Comparison of ENCODE assay signal across 24 mouse cellular contexts in genomic region chr11:51493421-51493820, GRCm38 (mm10).
DNase-seq lines count a peak whose midpoint lies in the region; ATAC-seq and TF ChIP-seq lines count a peak whose summit lies in the region.
"Had no signal": no experiment of that assay in that cellular context is flagged by ENCODE, and none has a peak within 500 bp of the region (broad histone marks: within the 10 kb centered on the region; RNA-seq: fewer than 3 reads in every experiment).

No protein-coding gene starts in this region.

- TF ChIP-seq EP300 in liver, postnatal 0 days (IDR thresholded peaks at IDR 0.05; ENCODE audit: low read depth) = no peak
- no peak for TF ChIP-seq EP300 in lung, postnatal 0 days (IDR thresholded peaks at IDR 0.05)

- H3K9me3 ChIP-seq in liver, postnatal 0 days (ENCODE audit: low read length) = no peaks in the 10 kb centered on the region
- no peaks in the 10 kb centered on the region for H3K9me3 ChIP-seq in lung, postnatal 0 days (ENCODE audit: low read length)
- H3K9me3 ChIP-seq: hindbrain, embryonic 13.5 days had no signal

- peak; percentile 28 to 52 for DNase-seq in cerebellum, postnatal 10 days
- DNase-seq in cerebellum, adult 8-10 months = no peak
- DNase-seq in liver, adult 2 months (ENCODE audit: extremely low read depth, low read depth, low spot score) = peak; percentile 79
- no peak for DNase-seq in liver, postnatal 0 days
- DNase-seq in layer of hippocampus, postnatal 10 days (ENCODE audit: low spot score in 2 of 2) = peak; percentile 19 to 38
- no peak for DNase-seq in lung, postnatal 0 days (ENCODE audit: low spot score)
- no peak for DNase-seq in thymus, postnatal 14 days
- DNase-seq: cerebellum, adult 11 months; cerebellum, adult 9-11 months; gastrocnemius, postnatal 36 days; heart, adult 2 months; heart, postnatal 4 days; kidney, postnatal 14 days; lung, adult 2 months; lung, postnatal 14 days; midbrain, embryonic 14.5 days; thymus, adult 2 months had no signal

- no peak overlapping the region for H3K4me2 ChIP-seq in liver, postnatal 0 days (ENCODE audit: low read depth, low read length)
- no peak overlapping the region for H3K4me2 ChIP-seq in lung, postnatal 0 days (replicated peaks; ENCODE audit: low read depth, low read length)
- H3K4me2 ChIP-seq: heart, embryonic 12.5 days; hindbrain, embryonic 13.5 days had no signal

- H3K27ac ChIP-seq in liver, adult 2 months (replicated peaks; ENCODE audit: insufficient read depth, low read depth, low read length) = no peak overlapping the region
- no peak overlapping the region for H3K27ac ChIP-seq in liver, postnatal 0 days (ENCODE audit: low read depth)
- no peak overlapping the region for H3K27ac ChIP-seq in lung, postnatal 0 days (ENCODE audit: low read length)
- H3K27ac ChIP-seq: gastrocnemius, adult 2 months; heart, adult 2 months; hindbrain, embryonic 13.5 days; left cerebral cortex, adult 2 months had no signal

- H3K36me3 ChIP-seq in liver, adult 2 months (ENCODE audit: control insufficient read depth, insufficient read depth, low read length) = no peaks in the 10 kb centered on the region
- no peaks in the 10 kb centered on the region for H3K36me3 ChIP-seq in liver, postnatal 0 days (replicated peaks; ENCODE audit: insufficient read depth, low read length)
- no peaks in the 10 kb centered on the region for H3K36me3 ChIP-seq in lung, postnatal 0 days (ENCODE audit: insufficient read depth, low read length)
- H3K36me3 ChIP-seq: heart, embryonic 12.5 days; hindbrain, embryonic 13.5 days had no signal

- H3K79me2 ChIP-seq in liver, adult 2 months (ENCODE audit: control insufficient read depth, insufficient read depth, low read length) = no peaks in the 10 kb centered on the region

- no peak overlapping the region for H3K9ac ChIP-seq in liver, adult 2 months (ENCODE audit: low read depth, low read length)
- no peak overlapping the region for H3K9ac ChIP-seq in liver, postnatal 0 days (replicated peaks)
- no peak overlapping the region for H3K9ac ChIP-seq in lung, postnatal 0 days (replicated peaks; ENCODE audit: low read depth)
- H3K9ac ChIP-seq: heart, embryonic 12.5 days; hindbrain, embryonic 13.5 days had no signal

- TF ChIP-seq POLR2A in liver, adult 2 months (IDR thresholded peaks at IDR 0.05; ENCODE audit: extremely low read depth, insufficient read depth, low read length) = no peak

- H3K4me1 ChIP-seq in liver, adult 2 months (ENCODE audit: control insufficient read depth, insufficient read depth, low read length) = peaks cover 8% of the 10 kb centered on the region
- no peaks in the 10 kb centered on the region for H3K4me1 ChIP-seq in liver, postnatal 0 days (ENCODE audit: insufficient read depth)
- H3K4me1 ChIP-seq in lung, postnatal 0 days (ENCODE audit: insufficient read depth, low read depth, low read length) = no peaks in the 10 kb centered on the region
- H3K4me1 ChIP-seq: heart, embryonic 12.5 days had no signal

- ATAC-seq in liver, postnatal 0 days = no peak
- ATAC-seq in lung, postnatal 0 days = no peak
- ATAC-seq: forebrain, embryonic 16.5 days; intestine, postnatal 0 days had no signal

- WGBS in liver, adult 2 months = 41% methylated on average over 4 of the region's 4 CpGs
- 70% methylated on average over 4 of the region's 4 CpGs for WGBS in liver, postnatal 0 days (ENCODE audit: insufficient replicate concordance)
- WGBS in lung, postnatal 0 days = 68% methylated on average over 4 of the region's 4 CpGs

- H3K4me3 ChIP-seq in liver, adult 2 months (ENCODE audit: insufficient read depth, low read depth, low read length) = no peak overlapping the region
- no peak overlapping the region for H3K4me3 ChIP-seq in liver, postnatal 0 days (ENCODE audit: low read depth, low read length)
- H3K4me3 ChIP-seq in lung, postnatal 0 days (ENCODE audit: low read depth, low read length) = no peak overlapping the region
- H3K4me3 ChIP-seq: erythroblast, embryonic 14.5 days; gastrocnemius, adult 2 months; heart, adult 2 months; heart, embryonic 12.5 days; hindbrain, embryonic 13.5 days; left cerebral cortex, adult 2 months had no signal

- no peak for TF ChIP-seq CTCF in liver, adult 2 months (IDR thresholded peaks at IDR 0.05; ENCODE audit: low read depth, low read length)
- no peak for TF ChIP-seq CTCF in liver, postnatal 0 days (IDR thresholded peaks at IDR 0.05; ENCODE audit: low read depth)
- no peak for TF ChIP-seq CTCF in lung, postnatal 0 days (IDR thresholded peaks at IDR 0.05)

- H3K27me3 ChIP-seq in liver, adult 2 months (ENCODE audit: control insufficient read depth, insufficient read depth, low read length) = no peaks in the 10 kb centered on the region
- H3K27me3 ChIP-seq in liver, postnatal 0 days (ENCODE audit: insufficient read depth, low read length) = no peaks in the 10 kb centered on the region
- H3K27me3 ChIP-seq in lung, postnatal 0 days (replicated peaks; ENCODE audit: insufficient read depth, low read length) = no peaks in the 10 kb centered on the region
- H3K27me3 ChIP-seq: hindbrain, embryonic 13.5 days had no signal

Comparison
In these comparisons a context has a peak if more than half of its experiments do, and no peak if none do; other contexts are left out.
1. DNase-seq: peak in cerebellum, postnatal 10 days (2 of 2), liver, adult 2 months (single experiment) and layer of hippocampus, postnatal 10 days (2 of 2); none in cerebellum, adult 8-10 months (single experiment), liver, postnatal 0 days (single experiment), lung, postnatal 0 days (single experiment) and thymus, postnatal 14 days (single experiment).